In genomic region chr10:47102551-47102950, GRCm38 (mm10) we compare ENCODE assay signal across 11 mouse cellular contexts.
DNase-seq lines count a peak whose midpoint lies in the region; ATAC-seq and TF ChIP-seq lines count a peak whose summit lies in the region.
"Had no signal": no experiment of that assay in that cellular context is flagged by ENCODE, and none has a peak within 500 bp of the region (broad histone marks: within the 10 kb centered on the region; RNA-seq: fewer than 3 reads in every experiment).

No protein-coding gene starts in this region.

- DNase-seq in liver, adult 2 months (ENCODE audit: extremely low read depth, low read depth, low spot score), result peak; percentile 16
- no peak for DNase-seq in liver, postnatal 0 days
- peak; percentile 77 for DNase-seq in forebrain, embryonic 14.5 days (ENCODE audit: low spot score)
- DNase-seq in layer of hippocampus, adult 9-10 months (ENCODE audit: low spot score), result peak; percentile 6
- DNase-seq in right cerebral cortex, adult 2 months (ENCODE audit: low spot score in 2 of 2), result peak; percentile 5 to 28
- DNase-seq in cerebellum, adult 8-10 months, result no peak
- DNase-seq in Muller cell, postnatal 12 days (ENCODE audit: inconsistent ontology term), result no peak
- DNase-seq: liver, embryonic 13.5 days; thymus, postnatal 4 days had no signal

- H3K27me3 ChIP-seq in liver, adult 2 months (ENCODE audit: control insufficient read depth, insufficient read depth, low read length), result no peaks in the 10 kb centered on the region
- no peaks in the 10 kb centered on the region for H3K27me3 ChIP-seq in liver, postnatal 0 days (ENCODE audit: insufficient read depth, low read length)
- H3K27me3 ChIP-seq in forebrain, embryonic 14.5 days (replicated peaks; ENCODE audit: control insufficient read depth, insufficient read depth, low read length), result no peaks in the 10 kb centered on the region
- H3K27me3 ChIP-seq: liver, embryonic 13.5 days had no signal

- WGBS in liver, adult 2 months, result 34% methylated on average over 1 of the region's 1 CpGs
- 34% methylated on average over 1 of the region's 1 CpGs for WGBS in liver, postnatal 0 days (ENCODE audit: insufficient replicate concordance)
- 7% methylated on average over 1 of the region's 1 CpGs for WGBS in forebrain, embryonic 14.5 days

- no peaks in the 10 kb centered on the region for H3K36me3 ChIP-seq in liver, adult 2 months (ENCODE audit: control insufficient read depth, insufficient read depth, low read length)
- H3K36me3 ChIP-seq in liver, postnatal 0 days (replicated peaks; ENCODE audit: insufficient read depth, low read length), result no peaks in the 10 kb centered on the region
- H3K36me3 ChIP-seq in forebrain, embryonic 14.5 days (ENCODE audit: control insufficient read depth, insufficient read depth, low read length), result no peaks in the 10 kb centered on the region
- H3K36me3 ChIP-seq: liver, embryonic 13.5 days had no signal

- no peak overlapping the region for H3K4me2 ChIP-seq in liver, postnatal 0 days (ENCODE audit: low read depth, low read length)
- no peak overlapping the region for H3K4me2 ChIP-seq in forebrain, embryonic 14.5 days (ENCODE audit: low read length)
- H3K4me2 ChIP-seq: liver, embryonic 13.5 days had no signal

- no peak overlapping the region for H3K9ac ChIP-seq in liver, adult 2 months (ENCODE audit: low read depth, low read length)
- H3K9ac ChIP-seq in liver, postnatal 0 days (replicated peaks), result no peak overlapping the region
- H3K9ac ChIP-seq in forebrain, embryonic 14.5 days (ENCODE audit: low read length), result no peak overlapping the region
- H3K9ac ChIP-seq: liver, embryonic 13.5 days had no signal

- H3K4me1 ChIP-seq in liver, adult 2 months (ENCODE audit: control insufficient read depth, insufficient read depth, low read length), result no peaks in the 10 kb centered on the region
- no peaks in the 10 kb centered on the region for H3K4me1 ChIP-seq in liver, postnatal 0 days (ENCODE audit: insufficient read depth)
- H3K4me1 ChIP-seq in forebrain, embryonic 14.5 days (ENCODE audit: control insufficient read depth, insufficient read depth, low read length), result peaks cover 2% of the 10 kb centered on the region; the same call in 1 of the 2 replicates
- H3K4me1 ChIP-seq: liver, embryonic 13.5 days had no signal

- H3K79me2 ChIP-seq in liver, adult 2 months (ENCODE audit: control insufficient read depth, insufficient read depth, low read length), result no peaks in the 10 kb centered on the region

- no peak for TF ChIP-seq EP300 in liver, postnatal 0 days (IDR thresholded peaks at IDR 0.05; ENCODE audit: low read depth)

- H3K4me3 ChIP-seq in liver, adult 2 months (ENCODE audit: insufficient read depth, low read depth, low read length), result no peak overlapping the region
- H3K4me3 ChIP-seq in liver, postnatal 0 days (ENCODE audit: low read depth, low read length), result no peak overlapping the region
- no peak overlapping the region for H3K4me3 ChIP-seq in forebrain, embryonic 14.5 days (ENCODE audit: low read depth, low read length)
- H3K4me3 ChIP-seq: liver, embryonic 13.5 days had no signal

- no peak for ATAC-seq in liver, postnatal 0 days
- ATAC-seq in forebrain, embryonic 14.5 days, result peak; percentile 90
- ATAC-seq in inflammation-experienced regulatory T-cells, adult 6 months, result no peak
- ATAC-seq: intestine, embryonic 16.5 days had no signal

- no peak for TF ChIP-seq CTCF in liver, adult 2 months (IDR thresholded peaks at IDR 0.05; ENCODE audit: low read depth, low read length)
- no peak for TF ChIP-seq CTCF in liver, postnatal 0 days (IDR thresholded peaks at IDR 0.05; ENCODE audit: low read depth)

- H3K9me3 ChIP-seq in liver, postnatal 0 days (ENCODE audit: low read length), result no peaks in the 10 kb centered on the region
- no peaks in the 10 kb centered on the region for H3K9me3 ChIP-seq in forebrain, embryonic 14.5 days (replicated peaks; ENCODE audit: control insufficient read depth, low read length)
- H3K9me3 ChIP-seq: liver, embryonic 13.5 days had no signal

- no peak for TF ChIP-seq POLR2A in liver, adult 2 months (IDR thresholded peaks at IDR 0.05; ENCODE audit: extremely low read depth, insufficient read depth, low read length)

- H3K27ac ChIP-seq in liver, adult 2 months (replicated peaks; ENCODE audit: insufficient read depth, low read depth, low read length), result no peak overlapping the region
- H3K27ac ChIP-seq in liver, postnatal 0 days (ENCODE audit: low read depth), result no peak overlapping the region
- 0 out of 2 replicates have a peak overlapping the region, but pooled peaks have one; percentile 41 for H3K27ac ChIP-seq in forebrain, embryonic 14.5 days (ENCODE audit: low read depth, low read length)
- H3K27ac ChIP-seq: liver, embryonic 13.5 days had no signal

Comparison
In these comparisons a context has a peak if more than half of its experiments do, and no peak if none do; other contexts are left out.
1. DNase-seq: peak in liver, adult 2 months (single experiment), forebrain, embryonic 14.5 days (single experiment), layer of hippocampus, adult 9-10 months (single experiment) and right cerebral cortex, adult 2 months (2 of 2); none in liver, postnatal 0 days (single experiment), cerebellum, adult 8-10 months (single experiment) and Muller cell, postnatal 12 days (single experiment).